Mouse (Mus musculus): ENCODE data around the gene Gdf7. TPM values are rescaled to one million over a fixed set of nuclear protein-coding genes. Genes with fewer than 3 reads are reported as not detected.

Gdf7 gene
- not detected in 2 replicates for total RNA-seq (2015; ENCODE audit: low replicate concordance)
- not detected in 2 replicates for total RNA-seq (2017; ENCODE audit: low replicate concordance)

DNA sequence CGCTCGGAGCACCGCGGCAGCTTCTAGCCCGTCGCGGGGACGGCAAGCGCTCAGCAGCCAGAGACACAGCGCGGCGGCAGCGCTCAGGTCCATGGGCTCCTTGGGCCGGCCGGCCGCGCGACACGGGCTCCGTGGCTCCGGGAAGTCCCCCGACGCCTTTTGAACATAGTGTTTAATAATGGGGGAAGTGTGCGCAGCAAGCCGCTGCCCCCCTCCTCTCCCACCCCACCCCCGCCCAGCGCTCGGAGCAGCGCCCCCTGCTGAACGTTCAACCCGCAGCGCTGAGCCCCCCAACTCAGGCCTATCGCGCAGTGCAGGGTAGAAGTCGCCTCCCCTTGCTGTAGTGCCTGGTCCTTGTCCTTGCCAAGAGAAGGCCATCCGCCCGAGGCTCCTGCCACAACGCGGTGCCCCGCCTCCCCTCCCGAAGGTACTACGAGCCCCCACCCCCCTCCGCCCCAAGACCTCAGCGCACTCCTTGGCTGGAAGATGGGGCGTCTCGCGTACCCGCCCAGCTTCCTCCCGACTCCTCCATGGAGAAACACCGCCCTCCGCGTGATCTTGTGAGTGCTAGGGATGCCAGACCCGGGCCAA, at the start of gene Gdf7:
TSS of gene Gdf7 (minus strand) at position 114 of the 591 bp plus-strand sequence.
- ATAC-seq (replicated peaks; ENCODE audit: low FRiP score, poor library complexity, severe bottlenecking): no peak

DNA sequence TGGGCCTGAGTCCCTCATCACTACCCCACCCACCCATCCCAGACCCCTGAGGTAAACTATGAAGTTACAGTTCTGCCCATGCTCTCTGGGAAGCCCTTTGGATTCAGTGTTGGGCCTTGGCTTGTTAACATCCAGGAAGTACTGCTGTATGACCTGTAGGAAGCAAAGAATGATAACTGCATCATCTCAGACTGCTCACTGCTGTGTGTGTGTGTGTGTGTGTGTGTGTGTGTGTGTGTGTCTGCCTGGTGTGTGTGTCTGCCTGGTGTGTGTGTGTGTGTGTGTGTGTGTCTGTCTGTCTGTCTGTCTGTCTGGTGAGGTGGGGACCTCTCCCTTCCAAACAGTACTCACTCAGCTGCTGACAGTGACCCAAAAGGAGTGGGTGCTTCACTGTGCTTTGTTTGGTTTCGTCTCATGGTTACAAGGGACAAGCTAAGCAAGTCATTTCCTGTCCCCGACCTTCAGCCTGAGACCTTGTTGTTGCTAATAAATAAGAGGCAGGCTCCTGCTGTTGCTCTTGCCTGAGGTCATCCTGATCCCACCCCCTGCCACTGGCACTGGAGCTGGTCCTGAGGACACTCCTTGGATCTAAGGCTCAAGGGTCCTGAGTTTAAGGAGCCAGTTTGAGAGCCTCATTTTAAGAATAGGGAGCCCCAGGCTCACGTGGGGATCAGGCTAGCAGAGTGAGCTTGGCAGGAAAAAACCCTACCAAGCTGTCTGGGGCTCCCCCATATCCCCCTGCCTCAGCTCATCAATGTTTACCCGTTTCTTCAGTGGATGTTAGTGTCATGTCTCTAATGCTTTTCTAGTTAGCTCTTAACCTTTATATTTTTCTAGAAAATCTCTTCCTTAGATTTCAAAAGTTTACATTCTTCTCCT, 49.5 kb upstream of the Gdf7 start:
- ATAC-seq (replicated peaks; ENCODE audit: low FRiP score, poor library complexity, severe bottlenecking): no peak

DNA sequence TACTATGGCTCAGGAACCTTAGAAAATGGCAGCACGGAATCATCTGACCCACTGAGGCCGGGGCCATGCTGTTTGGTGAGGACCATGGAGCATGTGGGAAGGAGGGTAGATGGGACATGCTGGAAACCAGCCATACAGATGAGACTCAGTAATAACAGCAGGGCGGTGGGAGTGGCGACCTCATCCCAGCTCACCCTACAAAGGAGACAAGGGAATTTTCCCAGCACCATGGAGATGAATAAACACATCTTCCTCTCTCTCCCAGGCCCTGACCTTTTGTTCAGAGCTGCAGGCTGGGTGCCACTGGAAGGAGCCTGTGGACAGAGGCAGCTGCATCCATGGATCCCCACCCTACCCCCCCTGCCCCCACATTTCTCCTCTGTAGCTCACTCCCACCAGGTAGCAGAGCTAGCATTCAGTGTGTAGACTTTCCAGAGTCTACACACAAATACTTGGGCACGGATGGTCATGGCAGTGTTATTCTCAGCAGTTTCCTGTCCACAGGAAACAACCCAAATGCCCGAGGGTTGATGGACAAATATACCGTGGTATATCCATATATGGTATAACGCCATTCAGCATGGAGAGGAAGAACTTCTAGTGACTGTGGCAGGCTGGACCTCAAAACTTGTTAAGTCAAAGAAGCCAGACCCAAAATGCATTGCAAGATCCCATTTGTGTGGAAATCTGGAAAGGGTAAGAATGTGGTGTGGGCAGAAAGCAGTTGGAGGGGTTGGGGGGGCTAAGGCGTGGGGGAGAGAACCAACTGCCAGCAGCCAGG, 47.2 kb upstream of the Gdf7 start:
- no peak for ATAC-seq (replicated peaks; ENCODE audit: low FRiP score, poor library complexity, severe bottlenecking)

DNA sequence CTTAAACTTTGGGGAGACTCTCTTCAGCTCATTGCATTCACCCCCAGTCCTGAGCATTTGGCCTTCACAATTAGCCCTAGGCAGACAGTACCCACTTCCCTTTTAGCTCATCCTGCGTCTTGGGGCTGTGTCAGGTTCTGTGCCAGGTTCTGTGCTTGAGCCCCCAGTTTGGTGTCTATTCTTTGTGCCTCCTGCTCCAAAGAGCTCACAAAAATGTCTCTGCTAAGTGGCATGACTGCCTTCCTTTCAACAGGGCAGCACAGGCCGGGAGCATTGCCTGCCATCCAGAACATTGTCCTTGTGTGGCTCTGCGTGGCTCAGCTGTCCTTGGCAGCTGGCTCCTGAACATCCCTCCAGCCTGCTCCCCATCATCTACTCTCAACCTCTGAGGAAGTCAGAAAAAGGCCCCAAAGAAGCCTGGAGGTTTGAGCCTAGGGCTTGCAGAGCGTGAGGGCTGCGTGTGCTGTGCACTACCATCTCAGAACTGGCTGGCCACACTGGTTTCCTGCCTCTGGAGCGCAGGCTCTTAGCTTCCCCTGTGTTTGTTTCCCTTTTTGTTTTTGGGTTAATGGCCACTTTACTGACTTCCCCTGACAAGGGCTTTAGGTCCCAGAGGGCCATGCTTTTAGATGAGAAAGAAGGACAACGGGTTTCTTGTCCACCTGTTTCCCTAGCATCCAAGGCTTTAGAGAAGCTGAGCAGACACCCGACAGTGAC, 46.1 kb upstream of the Gdf7 start:
- ATAC-seq (replicated peaks; ENCODE audit: low FRiP score, poor library complexity, severe bottlenecking): no peak

DNA sequence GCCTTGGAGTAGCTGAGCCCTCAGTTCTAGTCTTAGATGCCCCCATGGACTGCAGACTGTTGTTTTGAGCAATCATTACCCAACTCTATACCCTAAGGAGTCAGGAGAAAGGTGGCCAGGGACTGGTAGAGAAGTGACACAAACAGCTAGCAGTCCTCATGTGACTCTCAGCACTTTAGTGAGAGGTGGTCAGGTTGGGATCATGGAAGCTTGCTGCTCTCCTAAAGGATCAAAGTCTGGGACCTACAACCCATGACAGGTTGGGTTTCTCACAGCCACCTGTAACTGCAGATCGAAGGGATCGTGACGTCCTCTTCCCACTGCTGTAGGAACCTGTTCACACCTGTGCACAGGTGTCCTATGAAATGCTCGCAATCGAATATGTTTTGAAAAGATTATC, 43.8 kb upstream of the Gdf7 start:
- no peak for ATAC-seq (replicated peaks; ENCODE audit: low FRiP score, poor library complexity, severe bottlenecking)

DNA sequence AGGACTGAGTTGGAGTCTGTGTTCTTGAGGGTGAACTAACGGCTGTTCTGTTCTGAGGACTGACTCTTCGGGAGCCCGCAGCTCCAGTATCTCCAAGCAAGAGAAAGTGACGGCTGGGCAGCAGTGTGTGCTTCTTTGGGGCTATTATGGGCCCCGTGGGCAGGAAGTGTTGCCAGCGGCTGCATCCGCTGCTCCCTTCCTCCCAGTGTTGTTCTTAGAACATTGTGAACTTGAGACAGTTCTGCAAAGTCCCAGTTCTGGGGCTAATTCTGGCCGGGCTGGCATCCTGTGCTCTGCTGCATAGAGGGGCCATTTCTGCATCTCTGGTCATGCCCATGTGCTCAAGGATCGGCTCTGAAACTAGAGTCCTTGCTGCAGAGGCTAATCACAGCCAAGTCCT, 43.1 kb upstream of the Gdf7 start:
- no peak for ATAC-seq (replicated peaks; ENCODE audit: low FRiP score, poor library complexity, severe bottlenecking)

DNA sequence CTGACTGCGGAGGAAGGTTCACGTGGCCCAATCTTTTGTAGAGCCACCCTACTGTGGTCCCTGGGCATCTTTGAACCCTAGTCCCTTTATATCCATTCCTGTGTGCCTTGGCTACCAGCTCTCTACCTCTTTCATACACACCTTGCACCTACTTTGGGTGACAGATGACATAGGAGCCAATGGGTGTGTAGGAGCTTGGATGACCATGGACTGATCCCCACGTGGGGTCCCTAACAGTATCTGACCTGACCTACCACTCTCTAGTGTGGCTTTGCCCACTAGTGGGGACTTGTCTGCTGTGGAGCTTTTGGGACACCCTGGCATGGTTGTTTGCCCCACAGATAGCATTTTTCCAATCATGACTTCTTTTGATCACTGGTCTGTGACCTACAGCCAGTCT, 41.6 kb upstream of the Gdf7 start:
- no peak for ATAC-seq (replicated peaks; ENCODE audit: low FRiP score, poor library complexity, severe bottlenecking)

DNA sequence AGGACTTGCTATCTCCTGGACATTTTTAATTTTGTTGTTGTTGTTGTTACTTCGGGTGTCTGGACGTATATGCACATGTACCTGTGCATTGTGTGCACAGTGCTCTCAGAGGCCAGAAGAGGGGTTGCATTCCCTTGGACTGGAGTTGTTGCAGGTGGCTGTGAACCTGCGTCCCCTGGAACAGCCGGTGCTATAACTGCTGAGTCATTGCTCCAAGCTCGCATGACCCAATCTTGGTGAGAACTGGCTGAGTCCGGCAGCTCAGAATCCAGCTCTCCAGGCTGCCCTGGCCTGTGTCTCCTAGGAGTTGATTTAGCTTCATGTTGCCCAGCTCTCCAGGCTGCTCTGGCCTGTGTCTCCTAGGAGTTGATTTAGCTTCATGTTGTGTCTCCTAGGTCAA, 39.3 kb upstream of the Gdf7 start:
- no peak for ATAC-seq (replicated peaks; ENCODE audit: low FRiP score, poor library complexity, severe bottlenecking)

DNA sequence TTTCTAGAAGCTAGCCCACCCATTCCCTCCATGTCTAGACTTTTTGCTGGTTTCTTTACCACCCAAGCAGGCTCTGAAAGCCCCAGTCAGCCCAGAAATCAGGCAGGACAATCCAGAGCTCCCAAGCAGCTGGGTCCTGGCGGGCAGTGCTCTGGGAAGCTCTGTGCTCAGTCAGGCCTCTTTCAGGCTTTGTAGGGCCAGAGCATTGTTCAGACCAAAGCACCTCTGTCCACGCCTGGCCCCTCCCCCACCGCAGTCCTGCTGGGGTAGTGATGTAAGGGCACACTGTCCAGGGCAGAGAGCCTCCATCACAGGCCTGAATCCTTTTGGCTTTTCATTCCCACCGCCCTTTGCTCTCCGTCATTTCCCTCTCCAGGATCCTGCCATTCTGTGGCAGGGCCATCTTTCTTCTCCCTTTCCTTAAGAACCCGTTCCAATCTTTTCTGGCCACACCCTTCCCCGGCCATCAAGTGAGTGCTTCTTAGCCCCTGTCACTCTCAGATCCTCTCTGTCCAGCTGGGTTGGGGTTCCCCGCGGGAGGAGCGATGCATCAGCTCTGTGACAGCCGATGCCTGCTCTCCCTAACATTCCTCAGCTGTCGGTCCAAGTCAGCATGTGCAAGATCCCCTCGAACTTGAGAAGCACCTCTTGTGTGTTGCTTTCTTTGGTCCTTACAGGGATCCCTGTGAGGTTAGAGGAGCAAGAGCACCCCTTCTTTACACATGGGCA, 38.0 kb upstream of the Gdf7 start:
- ATAC-seq (replicated peaks; ENCODE audit: low FRiP score, poor library complexity, severe bottlenecking): no peak

DNA sequence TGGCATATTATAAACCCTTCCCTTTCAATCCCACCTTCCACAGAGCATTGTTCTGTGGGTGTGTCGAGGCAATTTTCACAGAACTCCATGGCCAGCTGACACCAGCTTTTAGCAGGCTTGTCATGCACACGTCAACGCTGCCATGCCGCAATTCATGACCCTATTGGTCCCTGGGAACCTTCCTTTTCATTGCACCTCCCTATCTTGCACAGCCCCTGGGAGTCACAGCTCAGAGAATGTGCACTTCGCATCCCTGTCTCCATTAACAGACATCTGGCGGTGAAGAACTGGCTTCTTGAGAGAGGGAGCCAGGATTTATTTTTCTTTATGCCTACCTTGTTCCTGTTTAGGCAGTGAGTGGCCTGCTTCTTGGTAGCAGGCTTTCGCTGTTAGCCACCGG, 37.2 kb upstream of the Gdf7 start:
- no peak for ATAC-seq (replicated peaks; ENCODE audit: low FRiP score, poor library complexity, severe bottlenecking)

DNA sequence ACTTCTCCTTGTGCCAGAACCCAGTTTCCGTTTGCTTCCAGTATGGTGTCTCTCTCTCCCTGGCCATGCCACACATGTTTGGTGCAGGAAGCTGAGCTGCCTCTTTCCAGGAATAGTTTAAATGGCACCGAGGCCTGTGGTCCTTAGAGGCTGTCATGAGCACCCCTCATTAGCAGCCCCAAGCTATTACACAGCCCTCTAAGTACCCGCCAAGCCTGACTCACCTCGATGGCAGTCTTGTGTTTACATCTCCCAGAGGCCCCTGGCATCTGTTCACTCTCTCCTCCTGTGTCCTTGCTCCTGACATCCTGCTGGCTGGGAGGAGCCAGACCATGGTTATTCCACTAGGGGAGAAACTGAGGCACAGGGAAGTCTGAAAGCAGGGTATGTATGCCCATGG, 36.7 kb upstream of the Gdf7 start:
- no peak for ATAC-seq (replicated peaks; ENCODE audit: low FRiP score, poor library complexity, severe bottlenecking)

DNA sequence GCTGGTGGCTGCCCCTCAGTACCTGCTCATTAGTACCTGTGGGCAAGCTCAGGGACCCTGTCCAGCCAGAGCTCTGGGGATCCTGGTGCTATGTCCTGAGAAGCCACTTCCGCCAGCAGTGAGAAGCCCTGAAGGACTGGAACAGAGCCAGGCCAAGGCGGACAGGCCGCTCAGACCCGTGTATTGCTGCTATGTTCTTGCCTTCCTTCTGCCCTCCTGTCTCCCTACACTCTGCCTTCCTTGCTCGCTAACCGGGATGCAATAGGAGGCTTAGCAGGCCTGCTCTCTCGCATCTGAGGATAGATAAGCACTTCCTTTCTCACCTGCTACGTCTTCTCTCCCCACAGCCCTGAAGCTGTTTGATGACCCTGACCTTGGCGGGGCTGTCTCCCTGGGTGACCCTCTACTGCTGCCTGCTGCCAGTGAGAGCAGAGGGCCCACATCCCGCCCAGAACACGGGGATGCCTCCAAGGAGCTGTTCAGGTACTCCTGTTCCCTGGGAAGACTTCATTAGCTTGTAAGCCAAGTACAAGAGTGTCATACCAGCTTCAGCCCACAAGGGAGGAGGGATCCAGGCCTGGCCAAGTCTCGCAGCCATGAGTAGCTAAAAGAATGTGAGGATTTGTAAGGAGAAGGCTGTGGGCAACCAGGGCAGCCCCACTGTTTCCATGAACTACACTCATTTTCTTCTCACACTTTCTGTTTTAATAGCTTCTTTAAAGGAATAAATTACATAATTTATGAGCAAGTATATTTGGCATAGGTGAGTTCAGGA, 35.7 kb upstream of the Gdf7 start:
- ATAC-seq (replicated peaks; ENCODE audit: low FRiP score, poor library complexity, severe bottlenecking): no peak

DNA sequence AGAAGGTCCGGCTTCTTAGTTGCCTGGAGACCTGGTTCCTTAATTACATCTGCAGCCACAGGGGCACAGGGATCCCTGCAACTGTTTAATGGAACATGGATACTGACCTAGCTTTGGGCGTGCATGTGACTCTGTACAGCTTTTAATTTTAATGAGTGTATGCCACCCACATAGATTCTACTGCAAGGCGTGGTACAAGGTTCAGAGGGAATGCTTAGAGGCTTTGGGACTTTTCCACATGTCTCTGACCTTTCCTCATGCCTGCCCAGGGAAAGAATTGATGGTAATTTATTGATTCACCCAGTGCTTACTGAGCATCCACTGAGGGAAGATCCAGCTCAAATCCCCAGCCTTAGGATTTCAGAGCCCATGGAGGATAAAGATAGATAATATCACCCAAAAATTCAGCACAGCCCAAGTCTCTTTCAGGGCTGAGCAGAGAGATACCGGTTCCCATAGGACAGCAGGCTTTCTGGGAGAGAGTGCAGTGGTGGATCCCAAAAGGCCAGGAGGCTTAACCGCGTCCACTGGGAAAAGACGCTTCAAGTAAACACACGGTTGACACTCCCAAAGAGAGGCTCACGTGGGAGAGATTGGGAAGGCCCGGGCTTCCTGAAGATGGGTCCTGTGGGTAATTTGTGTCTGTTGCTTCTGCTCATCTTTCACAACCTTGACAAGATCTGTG, 35.0 kb upstream of the Gdf7 start:
- no peak for ATAC-seq (replicated peaks; ENCODE audit: low FRiP score, poor library complexity, severe bottlenecking)

DNA sequence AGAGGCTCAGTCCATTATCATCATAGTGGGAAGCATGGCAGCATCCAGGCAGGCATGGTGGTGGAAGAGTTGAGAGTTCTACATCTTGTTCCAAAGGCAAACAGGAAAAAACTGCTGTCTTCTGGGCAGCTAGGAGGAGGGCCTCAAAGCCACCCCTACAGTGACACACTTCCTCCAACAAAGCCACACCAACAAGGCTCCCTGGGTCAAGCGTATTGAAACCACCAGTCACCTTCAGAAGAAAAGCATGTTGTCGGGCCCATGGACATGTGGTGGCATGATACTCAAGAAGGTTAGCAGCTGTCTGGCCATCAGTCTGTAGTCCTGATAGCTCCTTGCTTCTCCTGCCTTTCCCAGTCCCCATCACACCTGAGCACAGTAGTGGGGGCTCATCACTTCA, 33.7 kb upstream of the Gdf7 start:
- no peak for ATAC-seq (replicated peaks; ENCODE audit: low FRiP score, poor library complexity, severe bottlenecking)

DNA sequence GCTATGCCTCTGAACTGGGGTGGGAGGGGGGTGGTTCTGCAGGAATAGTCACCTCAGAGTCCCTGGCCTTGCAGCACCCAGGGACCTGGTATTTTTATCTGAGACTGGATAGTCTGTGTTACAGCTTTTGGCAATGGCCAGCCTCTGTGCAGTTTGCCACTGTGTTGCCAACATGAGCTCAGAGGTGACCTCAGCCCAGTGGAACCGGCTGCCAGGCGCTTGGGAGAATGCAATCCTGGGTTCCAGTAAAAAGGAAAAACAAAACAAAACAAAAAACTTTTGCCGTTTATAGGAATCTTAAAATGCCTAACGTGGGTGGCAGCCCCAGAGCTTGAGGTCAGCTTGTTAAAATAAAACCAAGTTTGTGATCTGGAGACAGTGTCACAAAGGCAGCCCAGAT, 32.5 kb upstream of the Gdf7 start:
- no peak for ATAC-seq (replicated peaks; ENCODE audit: low FRiP score, poor library complexity, severe bottlenecking)

DNA sequence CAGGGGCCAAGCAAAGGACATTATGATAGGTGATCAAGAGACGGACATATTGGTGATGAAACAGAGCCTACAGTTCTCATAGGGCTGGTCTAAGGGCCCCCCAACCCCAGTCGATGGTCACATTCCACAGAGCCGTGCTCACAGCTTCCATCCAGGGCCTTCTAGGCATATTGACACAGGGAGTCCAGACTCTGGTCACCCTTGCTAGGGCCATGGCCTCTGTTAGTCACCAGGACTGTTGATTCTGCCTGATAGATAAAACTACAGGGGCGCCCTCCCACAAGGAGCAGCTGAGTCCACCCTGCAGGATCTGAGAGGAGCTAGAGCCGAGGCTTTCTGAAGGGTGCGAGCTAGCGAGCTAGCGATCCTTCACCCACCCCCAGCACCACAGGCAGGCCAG, 31.9 kb upstream of the Gdf7 start:
- no peak for ATAC-seq (replicated peaks; ENCODE audit: low FRiP score, poor library complexity, severe bottlenecking)

DNA sequence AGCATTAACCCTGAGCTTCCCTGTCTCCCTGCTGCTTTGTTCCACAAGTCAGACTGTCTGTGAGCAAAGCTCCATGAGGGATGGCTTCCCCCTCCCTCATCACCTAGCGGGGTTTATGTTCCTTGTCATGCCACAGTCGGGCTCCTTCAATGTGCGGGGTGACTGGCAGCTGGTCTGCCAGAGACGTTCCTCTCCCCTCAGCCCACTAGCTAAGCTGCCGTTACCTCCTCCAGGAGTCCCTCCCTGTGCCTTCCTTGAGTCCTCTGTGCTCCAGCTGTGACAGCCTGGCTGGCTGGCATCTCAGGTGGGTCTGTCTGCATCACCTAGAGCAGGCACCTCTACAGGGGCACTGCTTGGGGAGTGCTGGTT, 30.4 kb upstream of the Gdf7 start:
- ATAC-seq (replicated peaks; ENCODE audit: low FRiP score, poor library complexity, severe bottlenecking): no peak

DNA sequence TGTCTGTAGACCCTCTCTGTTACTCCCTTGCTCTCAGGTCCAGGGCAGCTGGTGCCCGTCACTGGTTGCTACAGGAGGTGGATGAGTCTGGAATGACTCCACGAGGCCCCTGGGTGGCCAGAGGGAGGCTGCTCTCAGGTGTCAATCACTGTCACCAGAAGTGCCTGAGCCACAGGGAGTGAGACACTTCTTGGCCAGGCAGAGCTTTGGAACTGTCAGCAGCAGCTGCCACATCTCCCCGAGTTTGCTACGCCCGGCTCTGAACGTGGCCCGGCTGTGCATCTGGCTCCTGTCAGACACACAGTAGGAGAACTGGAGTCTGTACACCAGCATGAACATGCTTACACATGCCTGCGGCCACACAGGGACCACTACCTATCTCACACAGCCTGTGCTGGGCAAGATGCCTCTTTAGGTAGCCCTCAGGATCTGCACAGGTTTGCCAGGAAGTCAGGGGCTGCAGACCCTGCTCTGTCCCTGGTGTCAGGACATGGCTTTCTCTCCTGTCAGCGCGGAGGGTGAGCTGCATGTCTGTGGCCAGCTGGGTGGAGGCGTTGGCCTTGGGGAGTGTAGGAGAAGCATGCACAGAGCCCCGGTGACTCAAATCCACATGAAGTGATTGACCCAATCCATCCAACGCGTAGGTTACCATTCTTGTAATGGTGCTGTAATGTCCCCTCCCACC, 29.9 kb upstream of the Gdf7 start:
- no peak for ATAC-seq (replicated peaks; ENCODE audit: low FRiP score, poor library complexity, severe bottlenecking)

Data from erythroid progenitor cell, adult 5-6 weeks (primary cell).